Mouse (Mus musculus) ES-Bruce4 (cell line): ENCODE data around the gene 4930564D02Rik.

Experiments used
- CTCF ChIP-seq: IDR thresholded peaks from one replicate; pipeline ENCODE4 v1.8.1; 2011; ENCODE audit warnings: low read depth, low read length
- POLR2A ChIP-seq: IDR thresholded peaks from one replicate; pipeline ENCODE4 v1.8.1; 2011; ENCODE audit warnings: low read length; ENCODE audit not compliant: insufficient read depth

- TF ChIP-seq POLR2A (no peak), CTCF (no peak)
Measured at GRCm38 (mm10) chr3:105075796-105076195, 9.2 kb downstream of the 4930564D02Rik start.
